Mouse (Mus musculus): ENCODE measurements around the gene Exosc8. TPM values are rescaled to one million over a fixed set of nuclear protein-coding genes. Genes with fewer than 3 reads are reported as not detected.
"Not testable (repeated sequence)": the region's sequence is repeated elsewhere in the genome, so short reads cannot be mapped to it uniquely, and the experiment has no call there.

Exosc8 gene
- 10 to 100 TPM; 30.4 to 41.4 TPM for total RNA-seq (2021)
- long read RNA-seq, experiment 1, partial matches to known transcripts = 2 of 9 reads
- long read RNA-seq, experiment 1, other reads (novel, unspliced or antisense) = 4 of 9 reads
- long read RNA-seq, experiment 2, partial matches to known transcripts = 4 of 14 reads
- long read RNA-seq, experiment 2, other reads (novel, unspliced or antisense) = 5 of 14 reads

- peak; percentile 84 to 94 for DNase-seq (ENCODE audit: low spot score in 2 of 2)
- peak; percentile 81 for TF ChIP-seq CTCF (conservative IDR thresholded peaks at IDR 0.05)
- peak within 1 kb of the TSS; percentile 98 for H3K27ac ChIP-seq
- peak within 1 kb of the TSS; percentile 75 for H3K4me3 ChIP-seq
Observed at GRCm38 (mm10) chr3:54735247-54736046, at the start of gene Exosc8, which contains the start of gene Alg5. Exosc8 (minus strand) TSS chr3:54735393. Alg5 (plus strand) TSS chr3:54735539.

- Histone ChIP-seq H3K27ac (no peak overlapping the region), H3K4me3 (no peak overlapping the region)
- no peak for DNase-seq (ENCODE audit: low spot score in 2 of 2)
- no peak for TF ChIP-seq CTCF (conservative IDR thresholded peaks at IDR 0.05)
Observed at GRCm38 (mm10) chr3:54775989-54776631, 40.9 kb upstream of the Exosc8 start.

- DNase-seq (ENCODE audit: low spot score in 2 of 2) = no peak
- TF ChIP-seq CTCF (conservative IDR thresholded peaks at IDR 0.05) = peak; percentile 48
- no peak overlapping the region for H3K27ac ChIP-seq
- H3K4me3 ChIP-seq = no peak overlapping the region
Observed at GRCm38 (mm10) chr3:54773613-54774012, 38.4 kb upstream of the Exosc8 start.

GRCm38 (mm10) chr3:54769349-54770275 lies 34.4 kb upstream of the Exosc8 start:
- TF ChIP-seq CTCF (conservative IDR thresholded peaks at IDR 0.05) = no peak
- H3K27ac ChIP-seq = no peak overlapping the region
- DNase-seq (ENCODE audit: low spot score in 2 of 2) = no peak

GRCm38 (mm10) chr3:54768592-54768991 lies 33.4 kb upstream of the Exosc8 start:
- no peak for TF ChIP-seq CTCF (conservative IDR thresholded peaks at IDR 0.05)
- Histone ChIP-seq H3K27ac (no peak overlapping the region), H3K4me3 (no peak overlapping the region)
- DNase-seq (ENCODE audit: low spot score in 2 of 2) = no peak

More at GRCm38 (mm10) chr3:54769349-54770275, 34.4 kb upstream of the Exosc8 start:
- no peak overlapping the region for H3K4me3 ChIP-seq

GRCm38 (mm10) chr3:54766811-54767210 lies 31.6 kb upstream of the Exosc8 start:
- TF ChIP-seq CTCF (conservative IDR thresholded peaks at IDR 0.05) = no peak
- DNase-seq (ENCODE audit: low spot score in 2 of 2) = no peak
- Histone ChIP-seq H3K27ac (no peak overlapping the region), H3K4me3 (no peak overlapping the region)

GRCm38 (mm10) chr3:54766034-54766433 lies 30.8 kb upstream of the Exosc8 start:
- no peak overlapping the region for H3K27ac ChIP-seq
- no peak for TF ChIP-seq CTCF (conservative IDR thresholded peaks at IDR 0.05)
- H3K4me3 ChIP-seq = no peak overlapping the region
- no peak for DNase-seq (ENCODE audit: low spot score in 2 of 2)

GRCm38 (mm10) chr3:54765521-54765920 lies 30.3 kb upstream of the Exosc8 start:
- H3K4me3 ChIP-seq; H3K27ac ChIP-seq; DNase-seq (ENCODE audit: low spot score in 2 of 2): not testable (repeated sequence)
- peak; percentile 52 for TF ChIP-seq CTCF (conservative IDR thresholded peaks at IDR 0.05)

GRCm38 (mm10) chr3:54764418-54764817 lies 29.2 kb upstream of the Exosc8 start:
- Histone ChIP-seq H3K4me3 (peak overlapping the region; percentile 50), H3K27ac (peak overlapping the region; percentile 68)
- no peak for TF ChIP-seq CTCF (conservative IDR thresholded peaks at IDR 0.05)
- DNase-seq (ENCODE audit: low spot score in 2 of 2) = peak; percentile 29 to 72

- no peak for DNase-seq (ENCODE audit: low spot score in 2 of 2)
- no peak for TF ChIP-seq CTCF (conservative IDR thresholded peaks at IDR 0.05)
- Histone ChIP-seq H3K4me3 (no peak overlapping the region), H3K27ac (no peak overlapping the region)
Observed at GRCm38 (mm10) chr3:54761258-54761657, 26.1 kb upstream of the Exosc8 start.

- no peak overlapping the region for H3K27ac ChIP-seq
- H3K4me3 ChIP-seq = no peak overlapping the region
- DNase-seq (ENCODE audit: low spot score in 2 of 2) = no peak
- TF ChIP-seq CTCF (conservative IDR thresholded peaks at IDR 0.05) = no peak
Observed at GRCm38 (mm10) chr3:54760321-54761115, 25.3 kb upstream of the Exosc8 start.

Data from layer of hippocampus, adult 2 months (tissue).